Mouse (Mus musculus): Measurements from ENCODE around the gene Ankrd22.
A peak's percentile ranks its signal among the peaks of the same experiment; 100 is the strongest.
"Not testable (repeated sequence)": the region's sequence is repeated elsewhere in the genome, so short reads cannot be mapped to it uniquely, and the experiment has no call there.

Ankrd22 gene

DNA sequence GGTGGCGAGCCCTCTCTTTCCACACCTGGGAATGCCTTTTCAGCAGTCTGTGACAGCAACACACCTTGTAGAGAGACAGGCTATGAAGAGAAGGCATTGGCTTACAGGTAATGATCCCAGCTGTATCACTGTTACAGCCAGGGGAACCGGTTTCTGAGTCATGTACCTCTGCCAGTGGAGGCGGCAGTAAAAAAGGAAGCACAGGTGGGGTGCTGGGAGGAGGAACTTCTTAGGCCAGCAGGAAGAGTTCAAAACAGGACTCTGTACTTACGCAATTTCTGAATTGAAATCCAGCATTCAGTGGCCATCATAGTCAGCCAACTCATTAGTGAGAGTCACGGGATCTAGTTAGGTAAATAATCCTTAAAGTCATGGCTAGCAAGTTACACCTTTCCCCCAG lies at the start of gene Ankrd22:
Ankrd22 (minus strand) TSS at position 163 of the 400 bp plus-strand sequence.
- no peak for DNase-seq (ENCODE audit: inconsistent age in 2 of 2, low spot score in 1 of 2)

DNA sequence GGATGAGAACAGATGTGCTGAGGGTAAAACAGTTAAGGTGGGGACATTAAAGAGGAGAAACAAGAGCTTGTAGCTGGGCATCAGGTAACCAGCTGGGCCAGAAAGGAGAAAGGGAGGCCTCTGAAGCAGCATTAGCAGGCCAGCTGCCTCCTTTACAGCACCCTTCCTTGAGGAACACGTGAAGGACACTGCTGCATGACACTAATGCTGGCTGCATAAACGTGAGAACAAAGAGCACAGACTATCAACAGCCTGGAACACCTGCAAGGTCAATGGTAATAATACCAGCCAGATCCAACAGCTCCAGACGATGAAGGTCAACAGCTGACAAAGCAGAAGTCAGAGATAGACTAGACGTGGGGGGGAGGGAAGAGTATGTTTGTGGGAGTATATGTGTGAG lies 48.3 kb upstream of the Ankrd22 start:
- peak in 1 of 2 experiments; percentile 46 for DNase-seq (ENCODE audit: inconsistent age in 2 of 2, low spot score in 1 of 2)

DNA sequence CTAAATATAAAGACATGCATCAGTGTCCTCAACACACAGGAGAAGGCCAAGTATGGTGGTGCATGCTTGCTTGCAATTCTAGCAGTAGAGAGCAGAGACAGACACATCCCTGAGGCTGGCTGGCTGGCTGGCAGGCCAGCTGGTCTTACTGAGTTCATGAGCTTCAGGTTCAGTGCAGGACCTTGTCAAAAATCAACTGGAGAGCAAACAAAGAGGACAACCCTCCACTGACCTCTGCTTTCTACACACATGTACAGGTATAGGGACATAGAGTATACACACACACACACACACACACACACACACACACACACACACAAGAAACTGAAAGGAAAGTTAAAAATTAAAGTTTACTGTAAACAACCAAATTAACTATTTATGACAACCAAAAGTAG lies 47.4 kb upstream of the Ankrd22 start:
- DNase-seq (ENCODE audit: inconsistent age in 2 of 2, low spot score in 1 of 2) = no peak

DNA sequence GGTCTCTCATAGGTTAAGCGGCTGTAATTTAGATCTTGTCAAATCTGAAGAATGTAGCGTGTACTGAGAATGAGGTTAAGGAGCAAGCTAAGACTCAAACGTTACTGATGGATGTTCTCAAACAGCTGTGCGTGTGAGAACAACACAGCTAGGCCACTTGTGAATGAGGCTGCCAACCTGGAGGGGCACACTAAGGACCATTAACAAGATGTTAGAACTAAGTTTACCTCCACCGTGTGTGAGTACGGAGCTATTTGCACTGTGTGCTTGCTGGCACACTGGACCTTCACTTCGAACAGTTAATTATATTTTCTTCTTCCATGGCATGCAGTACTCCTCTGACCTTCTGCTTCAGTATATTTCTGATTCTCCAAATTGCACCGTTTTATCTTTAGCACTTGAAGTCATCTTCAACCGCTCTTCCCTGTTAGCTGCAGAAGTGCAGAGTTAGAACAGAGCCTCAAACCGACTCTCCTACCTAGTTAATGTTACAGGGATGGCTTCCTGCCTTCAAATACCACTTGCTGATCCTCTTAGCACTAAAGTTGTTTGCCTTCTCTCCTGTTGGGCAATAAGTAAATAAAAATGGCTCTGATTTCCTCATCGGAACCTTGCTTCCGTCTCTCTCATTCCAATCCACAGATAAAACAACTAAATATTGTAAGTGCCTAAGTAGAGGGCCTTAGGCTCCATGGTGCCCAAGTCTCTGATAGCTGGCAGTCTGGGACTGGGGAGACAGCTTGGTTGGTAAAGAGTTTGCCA lies 46.8 kb upstream of the Ankrd22 start:
- no peak for DNase-seq (ENCODE audit: inconsistent age in 2 of 2, low spot score in 1 of 2)

DNA sequence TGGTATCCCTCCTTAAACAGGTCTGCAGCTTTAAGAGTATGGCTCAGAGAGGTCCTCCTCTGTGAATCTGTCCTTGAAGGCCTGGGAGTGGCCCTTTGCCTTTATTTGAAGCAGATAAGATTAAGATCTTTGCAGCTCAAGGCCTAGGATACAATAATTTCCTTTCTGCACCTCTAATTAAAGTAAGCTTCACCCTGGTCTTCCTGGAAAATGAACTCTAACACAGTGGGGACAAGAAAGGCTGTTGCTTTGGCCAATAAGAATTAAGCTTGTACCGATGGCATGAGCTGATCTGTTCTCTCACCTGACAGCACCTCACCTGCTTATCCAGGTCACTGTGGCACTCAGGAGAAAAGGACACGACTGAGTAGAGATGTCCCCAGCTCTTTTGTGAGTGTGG lies 45.0 kb upstream of the Ankrd22 start:
- peak in 1 of 2 experiments; percentile 41 for DNase-seq (ENCODE audit: inconsistent age in 2 of 2, low spot score in 1 of 2)

DNA sequence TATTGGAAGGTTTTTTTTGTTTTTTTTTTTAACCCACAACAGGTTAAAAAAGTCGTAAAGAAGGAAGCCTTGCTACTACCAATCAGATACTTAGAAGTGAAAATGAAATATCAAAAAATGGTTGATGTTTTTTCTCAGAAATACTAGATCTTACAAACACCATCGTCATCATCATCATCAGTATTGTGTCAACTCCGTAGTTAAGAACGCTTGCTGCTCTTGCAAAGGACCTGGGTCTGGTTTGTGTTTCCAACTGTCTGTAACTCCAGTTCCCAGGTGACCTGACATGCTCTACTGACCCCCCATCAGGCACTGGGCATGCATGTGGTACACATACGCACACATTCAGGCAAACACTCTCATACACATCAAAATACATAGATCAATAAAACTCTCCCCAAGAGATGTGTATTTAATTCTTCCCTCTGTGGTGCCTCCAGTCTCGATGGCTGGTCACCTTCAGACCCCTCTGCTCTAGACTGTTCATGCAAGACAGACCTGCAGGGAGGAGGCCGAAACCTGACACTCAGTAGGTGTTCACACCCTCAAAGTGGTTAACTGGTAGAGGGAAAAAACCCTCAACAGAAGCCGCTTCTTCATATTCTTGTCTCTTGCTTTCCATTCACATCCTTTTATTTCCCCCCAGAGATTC lies 44.2 kb upstream of the Ankrd22 start:
- DNase-seq (ENCODE audit: inconsistent age in 2 of 2, low spot score in 1 of 2) = no peak

DNA sequence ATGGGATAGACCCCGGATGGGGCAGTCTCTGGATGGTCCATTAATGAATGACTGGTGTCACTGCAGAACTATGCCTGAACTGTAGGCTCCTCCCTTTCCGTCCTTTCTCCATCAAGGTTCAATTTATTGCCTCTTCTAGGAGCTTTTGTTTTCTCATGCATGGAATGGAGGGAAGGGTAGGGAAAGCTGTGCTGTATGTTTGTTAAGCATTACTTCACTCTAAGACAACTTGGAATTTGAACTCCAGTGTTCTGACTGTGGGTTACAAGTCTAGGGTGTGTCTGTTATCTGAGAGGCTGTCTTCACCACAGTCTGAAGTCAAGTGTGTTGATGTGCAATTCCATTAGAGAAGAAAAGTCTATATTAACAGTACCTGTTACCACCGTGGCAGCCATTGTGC lies 43.2 kb upstream of the Ankrd22 start:
- DNase-seq (ENCODE audit: inconsistent age in 2 of 2, low spot score in 1 of 2) = no peak

DNA sequence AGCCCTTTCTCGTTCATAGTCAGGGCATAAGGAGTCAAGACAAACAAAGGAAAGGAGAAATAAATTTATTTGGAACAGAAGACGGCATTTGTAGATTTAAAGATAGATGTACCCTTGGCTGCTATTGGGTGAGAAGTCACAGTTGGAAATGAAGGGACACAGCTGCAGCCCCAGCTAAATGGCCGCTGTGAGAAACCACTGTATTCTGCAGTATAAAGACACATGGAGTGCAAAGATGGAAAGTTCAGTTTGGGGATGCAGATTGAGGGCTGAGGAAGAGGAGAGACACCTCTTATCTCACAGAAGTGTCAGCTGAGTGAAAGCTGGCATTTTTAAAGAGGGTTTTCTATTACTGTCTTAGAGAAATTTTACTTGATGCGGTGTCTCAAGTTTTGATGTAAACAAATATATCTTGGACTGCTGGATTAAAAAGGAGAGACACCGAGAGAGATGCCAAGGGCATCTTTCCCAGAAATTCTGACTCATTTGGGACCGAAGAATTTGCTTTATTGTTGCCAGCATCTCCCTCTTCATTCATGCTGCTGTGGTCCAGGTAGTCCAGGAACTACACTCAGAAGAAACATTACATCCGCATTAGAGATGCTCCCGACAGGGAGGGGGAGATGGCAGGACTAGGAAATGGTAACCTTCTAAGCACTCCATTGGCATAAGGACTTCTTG lies 41.0 kb upstream of the Ankrd22 start:
- no peak for DNase-seq (ENCODE audit: inconsistent age in 2 of 2, low spot score in 1 of 2)

DNA sequence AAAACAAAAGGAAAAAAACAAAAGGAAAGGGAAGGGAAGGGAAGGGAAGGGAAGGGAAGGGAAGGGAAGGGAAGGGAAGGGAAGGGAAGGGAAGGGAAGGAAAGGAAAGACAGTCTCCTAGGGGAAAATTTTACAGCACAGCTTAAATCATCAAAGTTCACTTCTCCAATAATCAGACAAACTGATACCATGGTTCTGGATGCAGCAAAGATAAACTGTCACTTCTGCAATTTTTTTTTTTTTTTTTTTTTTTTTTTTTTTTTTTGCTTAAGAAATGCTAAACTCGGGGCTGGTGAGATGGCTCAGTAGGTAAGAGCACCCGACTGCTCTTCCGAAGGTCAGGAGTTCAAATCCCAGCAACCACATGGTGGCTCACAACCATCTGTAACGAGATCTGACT lies 40.3 kb upstream of the Ankrd22 start:
- not testable (repeated sequence) for DNase-seq (ENCODE audit: inconsistent age in 2 of 2, low spot score in 1 of 2)

DNA sequence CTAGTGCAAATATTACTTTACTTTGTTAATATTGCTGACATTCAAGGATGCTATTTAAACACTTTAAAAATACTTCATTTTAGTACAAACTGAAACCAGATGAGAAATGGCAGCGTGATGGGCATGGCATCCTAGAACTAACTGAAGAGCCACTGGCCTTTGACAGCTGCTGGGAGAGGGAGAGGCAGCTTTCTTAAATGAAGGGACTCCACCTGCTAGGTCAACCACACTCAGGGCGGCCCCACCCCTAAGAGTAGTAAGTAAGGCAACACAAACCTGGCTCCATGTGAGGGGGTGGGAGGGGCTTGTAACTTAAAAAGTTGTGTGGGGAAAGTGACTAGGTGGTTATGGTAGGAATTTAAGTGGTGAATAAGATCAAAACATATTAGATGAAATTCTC lies 36.8 kb upstream of the Ankrd22 start:
- DNase-seq (ENCODE audit: inconsistent age in 2 of 2, low spot score in 1 of 2) = no peak

DNA sequence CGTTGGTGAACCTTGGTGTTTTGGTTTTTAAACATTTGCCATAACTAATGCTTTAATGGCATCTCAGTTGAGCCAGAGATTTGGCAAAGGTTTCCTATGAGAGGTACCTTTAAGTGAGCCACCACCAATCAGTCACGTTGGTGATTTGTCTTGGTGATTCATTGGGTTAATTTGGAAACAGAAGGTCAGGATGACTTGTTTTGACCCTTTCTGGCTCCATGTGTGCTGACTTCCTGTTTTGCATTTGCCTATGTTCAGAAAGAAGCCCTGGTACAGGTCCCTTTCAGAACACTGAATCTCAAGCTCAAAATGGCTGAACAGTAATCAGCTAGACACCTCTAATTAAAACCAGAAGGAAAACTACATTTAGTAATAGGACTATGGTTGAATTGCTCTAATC lies 33.6 kb upstream of the Ankrd22 start:
- DNase-seq (ENCODE audit: inconsistent age in 2 of 2, low spot score in 1 of 2) = peak in 1 of 2 experiments; percentile 56

DNA sequence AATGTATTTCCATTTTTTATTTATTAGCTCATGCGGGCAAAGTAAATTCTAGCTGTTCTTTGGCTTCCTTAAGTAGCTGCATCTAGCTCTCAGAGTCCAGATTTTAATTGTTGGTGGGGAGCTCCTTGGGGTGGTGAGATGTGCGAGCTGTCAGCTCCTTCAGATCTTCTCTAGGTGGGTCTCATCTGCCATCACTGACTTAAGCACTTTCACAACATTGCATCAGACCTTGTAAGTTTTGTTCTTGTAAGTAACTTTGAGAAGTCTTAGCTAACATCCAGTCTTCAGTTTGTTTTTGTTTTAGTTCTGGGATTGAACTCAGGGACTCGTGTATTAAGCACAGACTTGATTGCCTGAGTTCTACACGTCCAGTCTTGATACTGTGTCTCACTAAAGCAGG lies 33.0 kb upstream of the Ankrd22 start:
- DNase-seq (ENCODE audit: inconsistent age in 2 of 2, low spot score in 1 of 2) = no peak

DNA sequence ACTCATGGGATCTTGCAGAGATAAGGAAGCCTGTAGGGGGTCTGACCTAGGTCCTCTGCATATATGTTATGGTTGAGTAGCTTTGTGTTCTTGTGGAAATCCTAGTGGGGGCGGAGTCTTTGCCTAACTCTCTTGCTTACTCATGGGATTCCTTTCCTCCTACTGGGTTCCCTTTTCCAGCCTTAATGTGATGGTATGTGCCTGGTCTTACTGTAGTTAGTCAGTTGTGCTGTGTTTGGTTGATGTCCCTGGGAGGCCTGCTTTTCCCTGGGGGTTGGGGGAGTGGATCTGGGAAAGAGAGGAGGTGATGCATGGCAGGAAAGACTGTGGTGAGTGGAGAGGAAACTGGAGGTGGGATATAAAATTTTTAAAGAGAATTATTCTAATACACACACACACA lies 32.2 kb upstream of the Ankrd22 start:
- no peak for DNase-seq (ENCODE audit: inconsistent age in 2 of 2, low spot score in 1 of 2)

DNA sequence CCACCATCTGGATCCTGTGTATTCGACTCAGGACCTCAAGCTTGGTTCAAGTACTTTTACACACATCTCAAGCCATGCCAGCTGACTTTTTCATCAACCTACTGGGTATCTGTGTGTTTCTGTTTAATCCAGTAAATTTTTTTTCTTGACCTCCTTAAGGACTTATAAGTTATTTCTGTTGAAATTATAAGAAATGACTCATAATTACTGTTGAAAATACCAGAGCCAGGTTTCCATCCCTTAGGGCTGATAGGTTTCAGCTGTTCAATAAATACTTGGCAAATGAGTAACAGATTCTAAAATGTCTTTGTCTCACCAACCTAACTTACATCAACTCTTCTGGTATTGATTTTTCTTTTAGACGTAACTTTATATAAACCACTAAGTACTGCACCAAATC lies 29.2 kb upstream of the Ankrd22 start:
- DNase-seq (ENCODE audit: inconsistent age in 2 of 2, low spot score in 1 of 2) = no peak

DNA sequence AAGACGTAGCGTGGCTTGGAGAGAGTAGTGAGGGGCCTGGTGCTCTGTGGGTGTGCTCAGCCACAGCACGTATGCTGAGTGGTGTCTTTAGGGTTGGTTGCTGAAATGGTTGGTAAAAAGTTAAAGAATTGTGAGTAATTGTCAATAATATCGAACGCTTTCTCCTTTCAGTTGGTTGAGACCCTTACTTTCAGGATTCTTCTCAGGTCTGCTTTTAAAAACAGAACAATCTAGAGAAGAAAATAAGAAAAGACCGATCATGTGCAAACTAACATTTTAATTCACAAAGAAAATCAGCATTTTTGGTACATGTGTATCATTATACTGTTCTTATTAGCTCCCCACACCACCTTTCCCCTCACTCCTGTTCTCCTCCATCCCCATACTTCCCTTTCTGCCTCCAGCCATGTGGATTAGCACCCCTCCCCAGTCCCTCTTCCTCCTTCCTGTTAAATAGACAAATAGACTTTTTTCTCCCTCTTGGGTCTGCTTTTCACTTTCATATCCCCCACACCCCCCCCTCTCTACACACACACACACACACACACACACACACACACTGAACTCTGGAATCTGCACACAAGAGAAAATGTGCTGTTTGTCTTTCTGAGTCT lies 28.4 kb upstream of the Ankrd22 start:
- no peak for DNase-seq (ENCODE audit: inconsistent age in 2 of 2, low spot score in 1 of 2)

DNA sequence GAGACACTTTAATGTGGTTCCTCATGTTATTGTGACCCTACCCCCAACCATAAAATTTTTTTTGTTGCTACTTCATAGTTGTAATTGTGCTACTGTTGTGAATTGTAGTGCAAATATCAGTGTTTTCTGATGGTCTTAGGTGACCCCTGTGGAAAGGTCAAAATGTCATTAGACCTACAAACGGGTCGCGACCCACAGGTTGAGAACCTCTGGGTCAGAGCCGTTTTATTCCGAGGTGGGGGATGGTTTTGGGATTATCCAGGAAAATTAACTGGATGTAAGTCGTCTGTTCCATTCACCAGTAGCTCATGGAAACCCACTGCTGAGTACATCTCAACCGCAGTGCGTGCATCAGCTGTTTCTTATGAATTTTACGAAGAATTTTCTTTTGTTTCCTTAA lies 27.8 kb upstream of the Ankrd22 start:
- no peak for DNase-seq (ENCODE audit: inconsistent age in 2 of 2, low spot score in 1 of 2)

DNA sequence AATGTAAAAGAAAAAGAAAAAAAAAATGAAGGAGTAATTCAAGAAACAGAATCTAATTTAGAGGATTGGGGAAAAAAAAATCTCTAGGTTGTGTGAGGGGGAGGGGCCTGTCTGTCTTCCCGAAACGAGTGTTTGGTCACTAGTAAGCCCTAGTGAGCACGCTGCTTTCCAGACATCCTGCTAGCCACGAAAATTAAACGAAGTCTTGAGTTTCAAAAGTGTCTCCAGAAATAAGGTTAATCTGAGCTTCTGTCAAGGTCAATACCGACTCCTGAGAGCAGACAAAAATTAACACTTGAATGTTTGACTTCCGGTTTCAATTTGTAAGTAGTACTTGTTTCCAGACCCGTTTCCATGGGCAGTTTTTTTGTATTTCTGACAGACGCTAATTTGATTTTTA lies 27.3 kb upstream of the Ankrd22 start:
- DNase-seq (ENCODE audit: inconsistent age in 2 of 2, low spot score in 1 of 2) = peak; percentile 29 to 78

DNA sequence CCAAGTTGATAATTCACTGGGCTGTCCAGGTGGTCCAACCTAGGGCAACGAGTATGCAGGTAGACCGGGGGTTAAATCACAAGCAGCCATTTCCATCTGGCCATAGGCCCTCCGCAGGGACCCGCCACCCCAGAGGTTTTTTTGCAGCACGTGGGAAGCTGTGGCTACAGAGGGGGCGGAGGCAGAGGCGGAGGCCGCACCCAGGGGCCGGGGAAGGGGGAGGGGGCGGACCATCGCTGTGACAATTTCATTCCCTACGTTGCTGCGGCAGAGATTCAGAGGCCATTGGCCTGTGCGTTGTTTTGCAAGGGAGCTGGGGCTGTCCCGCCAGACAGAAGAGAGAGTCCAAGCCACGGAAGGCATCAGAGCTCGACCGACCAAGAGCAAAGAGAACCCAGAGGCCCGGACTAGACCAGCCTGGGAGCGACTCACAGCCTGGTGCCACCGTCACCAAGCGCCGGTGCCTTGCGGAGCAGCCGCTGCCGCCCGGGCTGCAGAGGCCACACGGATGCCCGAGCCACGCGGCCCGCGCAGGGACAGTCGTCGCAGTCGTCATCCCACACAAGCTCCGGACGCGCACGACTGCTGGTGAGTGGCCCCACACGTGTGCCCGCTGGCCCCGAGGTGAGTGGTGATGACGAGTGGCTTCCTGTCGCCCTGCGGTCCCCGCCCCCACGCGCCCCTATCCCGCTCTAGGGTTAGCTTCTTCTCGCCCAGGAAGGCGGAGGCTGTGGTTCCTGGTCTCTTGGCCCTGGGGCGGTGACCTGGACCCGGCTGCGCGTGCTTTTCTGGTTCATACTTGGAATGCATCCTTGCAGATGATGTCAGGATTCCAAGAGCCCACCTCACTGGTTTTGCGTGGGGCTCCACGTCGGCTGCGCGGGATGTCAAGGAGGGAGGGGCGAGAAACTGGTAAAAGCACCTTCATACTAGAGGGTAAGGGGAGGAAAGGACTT lies 26.4 kb upstream of the Ankrd22 start, which contains the start of gene Stambpl1:
Stambpl1 (plus strand) TSS at position 222 of the 956 bp plus-strand sequence.
- DNase-seq (ENCODE audit: inconsistent age in 2 of 2, low spot score in 1 of 2) = peak; percentile 74 to 93

DNA sequence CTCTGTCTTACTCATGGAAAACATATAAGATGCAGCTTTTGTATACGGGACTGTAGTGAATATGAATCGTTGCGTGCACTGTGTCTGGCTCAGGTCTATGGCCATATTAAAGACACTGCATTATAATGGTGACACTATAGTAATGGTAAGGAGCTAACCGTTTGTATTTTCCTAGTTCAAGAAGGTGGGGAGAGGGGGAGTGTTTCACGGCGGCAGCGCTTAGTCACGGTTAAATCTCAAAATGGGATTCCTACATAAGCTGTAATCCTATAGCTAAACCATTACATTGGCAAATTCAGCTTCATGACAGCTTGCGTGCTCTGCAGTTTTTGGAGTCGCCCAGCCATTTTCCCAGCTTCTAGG lies 25.8 kb upstream of the Ankrd22 start:
- DNase-seq (ENCODE audit: inconsistent age in 2 of 2, low spot score in 1 of 2) = no peak

DNA sequence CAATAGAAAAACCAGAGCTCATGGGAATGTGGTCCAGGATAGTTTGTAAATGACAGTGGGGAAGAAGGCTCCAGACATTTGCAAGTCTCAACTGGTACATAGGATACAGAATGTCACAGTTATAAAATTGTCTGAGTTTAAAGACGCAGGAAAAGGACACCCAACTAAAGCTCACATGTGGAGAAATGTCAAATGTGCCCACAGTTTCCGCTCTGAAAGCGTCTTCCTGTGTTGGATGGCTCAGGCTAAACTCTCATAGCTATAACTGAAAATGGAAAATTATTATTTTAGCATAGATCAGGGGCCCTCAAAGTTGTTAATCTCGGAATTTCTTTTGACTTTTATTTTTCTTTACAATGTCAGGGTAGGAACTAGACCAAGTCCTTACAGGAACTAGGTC lies 21.0 kb upstream of the Ankrd22 start:
- DNase-seq (ENCODE audit: inconsistent age in 2 of 2, low spot score in 1 of 2) = no peak

DNA sequence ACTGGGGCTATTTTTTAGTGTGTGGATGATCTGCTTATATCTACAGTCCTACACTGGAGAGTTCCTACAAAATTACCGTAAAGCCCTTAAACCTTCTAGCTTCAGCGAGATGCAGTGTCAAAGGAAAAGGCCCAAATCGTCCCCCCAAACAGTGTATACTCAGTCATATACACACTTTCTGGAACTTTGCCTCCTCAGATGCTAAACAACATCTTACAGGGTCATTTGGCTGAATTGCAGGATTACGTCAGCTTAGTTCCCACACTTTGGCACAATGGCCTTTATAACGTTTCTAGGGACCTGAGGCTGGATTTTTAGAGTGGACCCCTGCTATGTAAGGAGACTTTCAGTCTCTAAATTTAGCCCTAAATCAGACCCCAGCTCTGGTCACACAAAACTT lies 16.6 kb upstream of the Ankrd22 start:
- no peak for DNase-seq (ENCODE audit: inconsistent age in 2 of 2, low spot score in 1 of 2)

Measured in adrenal gland, adult (tissue).